Mouse (Mus musculus): ENCODE data around the gene Rab3gap2.

The Rab3gap2 gene

DNA sequence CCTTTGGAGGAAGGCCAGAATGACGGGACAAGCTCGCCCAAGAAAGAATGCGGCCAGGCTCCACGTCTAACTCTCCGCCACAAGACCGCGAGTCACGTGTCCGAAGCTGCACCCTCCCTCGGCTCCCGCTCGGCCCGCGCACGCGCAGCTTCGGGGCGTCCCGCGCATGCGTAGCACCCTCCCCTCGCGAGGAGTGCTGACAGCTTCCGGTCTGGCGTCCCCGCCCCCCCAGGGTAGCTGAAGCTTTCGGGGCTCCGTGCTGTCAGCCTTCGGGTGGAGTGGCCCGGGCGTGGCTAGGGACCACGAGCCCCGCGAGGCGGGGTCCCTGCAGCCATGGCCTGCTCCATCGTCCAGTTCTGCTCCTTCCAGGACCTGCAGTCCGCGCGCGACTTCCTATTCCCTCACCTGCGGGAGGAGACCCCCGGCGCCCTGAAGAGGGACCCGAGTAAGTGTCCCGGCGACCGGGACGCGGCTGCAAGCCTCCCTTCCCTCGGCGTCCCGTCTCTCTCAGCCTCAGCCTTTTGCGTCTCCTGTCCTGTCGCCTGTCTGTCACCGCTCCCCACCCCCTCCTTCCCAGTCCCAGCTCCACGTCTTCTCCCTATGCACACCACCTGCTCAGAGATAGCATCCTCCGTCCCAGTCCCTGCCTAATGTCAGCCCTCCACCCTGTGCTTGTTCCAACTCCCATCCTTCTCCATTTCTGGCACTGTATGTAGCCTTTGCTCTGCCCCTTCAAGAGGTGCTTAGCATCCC, at the start of gene Rab3gap2:
Gene Rab3gap2, plus strand, starts transcription at position 209 of the 753 bp plus-strand sequence.
- DNase-seq (ENCODE audit: low read depth, low spot score): peak; percentile 98

DNA sequence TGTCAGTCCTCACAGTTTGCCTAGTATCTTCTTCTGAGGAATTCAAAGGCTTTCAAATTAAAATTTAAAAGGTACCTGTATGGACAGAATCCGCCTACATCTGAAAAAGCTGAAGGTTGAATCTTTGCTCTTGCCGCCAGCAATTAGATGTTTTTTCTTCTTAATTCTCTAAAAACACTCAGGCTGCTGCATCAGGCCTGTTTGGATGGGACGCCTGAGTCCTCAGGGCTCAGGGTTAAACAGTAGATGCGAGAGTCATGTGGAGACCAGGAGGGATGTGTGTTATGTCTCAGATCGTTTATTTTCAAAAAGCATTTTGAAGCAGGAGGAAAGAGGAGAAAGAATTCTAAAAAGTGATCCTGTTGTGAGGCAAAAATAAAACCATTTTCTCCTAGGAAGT, 30.3 kb upstream of the Rab3gap2 start:
- no peak for DNase-seq (ENCODE audit: low read depth, low spot score)

DNA sequence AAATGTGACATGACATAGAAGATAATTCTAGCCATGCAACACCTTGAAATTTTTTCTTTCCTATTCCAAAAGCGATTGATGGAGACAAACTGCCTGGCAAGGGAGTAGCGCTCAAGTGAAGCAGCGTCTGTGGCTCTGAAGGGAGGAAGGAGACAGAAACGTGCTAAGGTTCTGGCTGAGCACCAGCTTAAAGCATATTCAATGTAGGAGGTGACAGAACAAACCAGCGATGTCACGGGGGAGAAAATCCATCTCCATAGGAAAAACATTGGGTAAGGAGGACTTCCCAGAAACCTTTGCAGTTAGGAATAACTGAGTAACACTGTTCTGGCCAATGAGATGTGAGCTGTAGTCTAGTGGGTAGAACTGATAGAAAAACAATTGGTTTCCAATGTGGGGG, 26.1 kb upstream of the Rab3gap2 start:
- peak; percentile 89 for DNase-seq (ENCODE audit: low read depth, low spot score)

DNA sequence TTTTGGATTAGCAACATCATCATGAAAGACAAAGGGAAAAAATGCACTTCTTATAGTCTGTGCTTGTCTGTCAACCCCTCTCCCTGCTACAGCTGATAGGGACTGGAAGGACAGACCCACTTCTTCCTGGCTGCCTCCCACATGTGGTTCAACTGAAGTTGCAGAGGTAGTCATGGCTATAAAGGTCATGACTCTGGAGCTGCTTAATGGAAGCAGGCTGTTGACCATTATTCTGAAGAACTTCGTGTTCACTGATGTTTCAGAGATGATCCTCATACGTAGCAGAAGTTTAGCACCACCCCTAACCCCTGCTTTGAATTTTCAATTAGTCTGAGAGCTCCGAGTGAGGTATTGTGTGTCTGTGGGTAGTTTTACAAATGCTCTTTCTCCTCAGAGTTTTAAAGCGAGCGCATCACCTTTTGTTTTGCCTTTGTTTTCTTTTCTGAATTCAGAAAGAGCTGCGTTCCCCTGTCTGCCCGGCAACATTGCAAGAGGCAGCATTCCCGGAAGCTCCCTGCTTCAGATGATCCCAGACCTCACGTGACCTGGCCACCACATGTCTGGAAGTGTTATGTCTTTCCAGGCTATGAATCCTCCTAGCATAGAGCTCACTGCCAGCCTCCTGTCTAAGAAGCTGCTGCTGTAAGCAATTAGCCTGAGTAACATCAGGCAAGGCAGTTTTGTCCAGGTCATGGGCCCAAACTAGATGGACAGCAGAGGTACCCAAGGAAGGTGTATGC, 20.2 kb upstream of the Rab3gap2 start:
- DNase-seq (ENCODE audit: low read depth, low spot score): peak; percentile 35

DNA sequence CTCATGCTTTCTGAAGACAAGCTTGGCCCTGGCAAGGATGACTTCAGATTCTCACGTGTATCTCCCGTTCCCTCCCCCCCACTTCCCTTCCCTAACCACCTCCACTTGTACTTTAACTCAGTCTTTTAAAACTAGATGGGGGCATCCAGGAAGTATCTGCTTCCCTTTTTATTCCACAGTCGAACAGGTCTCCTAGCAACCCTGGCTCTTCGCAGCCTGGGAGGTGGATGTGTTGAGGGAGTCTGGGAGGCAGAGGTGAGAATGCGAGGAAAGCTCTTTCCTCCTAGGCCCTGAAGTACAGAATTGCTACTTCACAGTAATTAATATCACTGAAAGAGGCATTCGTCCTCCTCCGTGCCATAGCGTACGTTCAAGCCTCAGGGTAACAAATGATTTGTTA, 18.4 kb upstream of the Rab3gap2 start:
- DNase-seq (ENCODE audit: low read depth, low spot score): peak; percentile 93

DNA sequence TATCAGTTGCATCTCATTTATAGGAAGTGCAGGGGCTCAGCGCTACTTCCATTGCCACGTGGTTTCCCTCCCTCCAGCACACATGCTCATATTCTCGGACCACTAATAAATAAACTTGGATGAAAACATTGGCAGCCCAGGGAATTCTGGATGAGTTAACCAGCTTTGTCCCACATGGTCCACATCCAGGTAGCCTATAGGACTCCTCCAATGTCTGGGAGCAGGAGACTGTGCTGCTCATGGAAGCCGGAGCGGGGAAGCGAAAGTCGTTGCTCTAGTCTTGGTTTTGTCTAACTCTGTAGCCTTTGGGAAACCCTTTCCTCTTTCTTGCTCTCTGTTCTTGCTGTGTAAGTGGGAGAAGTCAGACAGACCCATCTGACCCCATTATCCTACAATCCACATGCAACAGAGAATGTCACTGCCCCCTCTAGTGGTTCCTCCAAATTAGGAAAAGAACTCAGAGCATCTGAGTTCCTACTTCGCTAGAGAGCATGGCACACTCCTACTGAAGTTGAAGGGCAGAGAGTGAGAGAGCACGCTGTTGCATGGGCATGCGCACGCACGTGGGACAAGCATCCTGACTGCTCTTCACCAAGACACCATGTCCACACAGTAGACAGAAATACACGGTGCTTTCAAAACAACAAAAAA, 16.7 kb upstream of the Rab3gap2 start:
- DNase-seq (ENCODE audit: low read depth, low spot score): peak; percentile 78

DNA sequence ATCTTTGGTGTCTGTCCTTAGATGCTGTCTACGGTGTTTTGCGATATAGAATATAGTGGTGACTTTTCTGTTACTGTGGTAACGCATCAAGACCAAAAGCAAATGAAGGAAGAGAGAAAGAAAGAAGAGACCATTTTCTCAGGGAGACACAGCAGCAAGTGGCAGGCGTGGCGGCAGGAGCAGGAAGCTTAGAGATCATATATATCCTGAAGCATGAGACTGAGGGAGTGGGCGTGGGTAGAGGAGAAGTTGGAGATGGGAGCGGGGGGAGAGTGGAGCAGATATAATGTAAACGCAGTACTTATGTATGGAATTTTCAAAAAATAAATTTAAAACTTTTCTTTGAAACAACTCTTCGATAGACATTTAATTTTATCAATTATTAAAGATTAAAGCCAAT, 14.0 kb upstream of the Rab3gap2 start:
- peak; percentile 39 for DNase-seq (ENCODE audit: low read depth, low spot score)

DNA sequence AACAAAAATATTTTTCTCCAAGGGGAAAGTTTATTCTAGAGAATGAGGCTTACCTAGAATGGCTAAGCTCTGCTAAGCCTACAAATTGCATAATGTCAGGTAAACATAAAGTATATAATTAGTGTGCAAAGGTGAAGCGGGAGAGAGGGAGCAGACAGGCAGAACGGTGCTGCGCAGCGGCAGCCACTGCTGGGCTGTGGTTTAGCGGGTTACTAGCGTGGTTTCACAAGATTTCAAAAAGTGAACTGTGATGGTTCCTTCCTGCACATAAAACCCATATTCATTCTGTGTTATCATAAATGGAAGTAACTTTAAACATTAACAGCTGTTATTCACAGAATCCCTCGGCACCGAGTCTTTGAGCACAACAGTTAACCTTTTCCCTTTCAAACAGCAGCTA, 11.8 kb upstream of the Rab3gap2 start:
- no peak for DNase-seq (ENCODE audit: low read depth, low spot score)

DNA sequence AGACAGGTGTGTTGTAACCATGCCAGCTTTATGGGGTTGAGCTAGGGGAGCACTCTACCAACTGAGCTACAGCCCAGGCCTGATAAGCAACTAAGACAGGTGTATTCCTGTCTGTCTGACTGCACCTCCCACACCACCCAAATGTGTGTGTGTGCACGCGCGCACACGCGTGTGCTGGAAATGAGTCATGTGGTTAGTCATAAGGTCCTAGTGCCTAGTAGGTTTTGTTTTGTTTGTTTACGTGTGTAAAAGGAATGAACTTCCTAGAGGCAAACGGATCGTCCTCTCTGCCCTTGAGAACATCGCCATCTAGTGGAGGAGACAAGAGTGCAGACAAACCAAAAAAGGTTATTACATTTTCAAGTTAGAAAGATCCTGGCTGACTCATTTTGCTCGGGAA, 10.4 kb upstream of the Rab3gap2 start:
- DNase-seq (ENCODE audit: low read depth, low spot score): peak; percentile 85

DNA sequence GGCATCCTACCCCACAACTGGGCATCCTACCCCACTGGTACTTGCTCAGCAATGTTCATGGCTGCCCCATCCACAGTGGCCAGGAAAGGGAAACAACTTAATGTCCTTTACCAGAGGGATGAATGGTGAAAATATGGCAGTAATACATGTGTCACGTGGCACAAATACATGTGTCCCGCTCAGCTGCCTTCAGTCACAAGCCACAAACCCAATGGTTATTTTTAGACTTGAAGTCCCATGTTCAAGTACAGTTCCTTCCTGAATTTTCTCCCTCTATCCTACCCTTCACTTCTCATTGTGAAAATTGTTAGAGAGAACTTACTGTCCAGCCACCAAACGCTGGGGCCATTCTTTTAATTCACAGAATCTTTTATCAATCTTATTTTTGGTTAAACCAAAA, 7.6 kb upstream of the Rab3gap2 start:
- no peak for DNase-seq (ENCODE audit: low read depth, low spot score)

DNA sequence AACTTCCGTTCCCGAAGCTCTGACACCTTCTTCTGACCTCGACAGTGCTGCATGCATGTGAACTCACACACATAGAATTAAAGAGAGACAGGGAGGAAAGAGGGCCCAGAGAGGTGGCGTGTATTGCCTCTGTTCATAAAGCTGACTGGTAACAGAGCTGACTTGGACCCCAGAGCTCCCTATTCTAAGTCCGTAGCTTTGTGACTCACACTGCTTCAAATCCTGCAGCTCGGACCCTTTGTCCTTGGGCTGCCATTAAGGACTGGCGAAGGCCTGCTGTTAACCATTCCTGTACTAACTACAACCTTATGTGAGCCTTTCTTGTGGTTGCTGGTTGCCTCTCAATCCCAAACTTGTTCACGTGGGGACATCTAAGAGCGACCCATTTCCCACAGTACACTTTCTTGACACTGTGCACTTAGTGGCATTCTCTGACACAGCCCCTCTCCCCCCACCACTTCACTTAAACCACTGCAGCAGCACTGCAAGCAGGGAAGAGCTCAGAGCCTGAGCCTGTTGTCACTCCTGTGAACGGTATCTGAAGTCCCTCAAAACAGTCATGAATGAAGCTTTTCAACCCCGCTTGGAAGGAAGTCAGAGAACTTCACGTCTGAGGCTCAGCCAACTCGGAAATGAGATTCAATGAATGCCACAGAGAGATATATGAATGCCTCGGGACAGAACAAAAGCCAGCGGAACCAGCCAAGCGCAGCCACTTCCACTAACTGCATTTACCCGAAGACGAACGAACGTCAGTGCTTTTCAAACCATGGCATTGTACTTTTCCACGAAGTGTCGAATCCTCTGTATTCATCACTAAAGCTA, 3.1 kb upstream of the Rab3gap2 start:
- DNase-seq (ENCODE audit: low read depth, low spot score): peak; percentile 60

DNA sequence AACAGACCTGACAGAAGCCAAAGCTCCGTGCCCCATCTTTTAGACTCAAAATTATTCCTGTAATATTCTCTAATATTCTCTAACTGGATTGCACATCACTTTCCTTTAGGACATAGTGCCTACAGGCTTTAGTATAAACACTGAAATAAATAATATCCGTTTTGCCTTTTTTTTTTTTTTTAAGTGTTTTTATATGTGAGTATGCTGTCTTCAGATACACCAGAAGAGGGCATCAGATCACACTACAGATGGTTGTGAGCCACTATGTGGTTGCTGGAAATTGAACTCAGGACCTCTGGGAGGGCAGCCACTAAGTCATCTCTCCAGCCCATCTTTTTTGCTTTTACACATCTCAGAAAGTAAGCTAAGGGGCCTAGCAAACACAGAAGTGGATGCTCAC, 1.9 kb upstream of the Rab3gap2 start:
- DNase-seq (ENCODE audit: low read depth, low spot score): no peak

DNA sequence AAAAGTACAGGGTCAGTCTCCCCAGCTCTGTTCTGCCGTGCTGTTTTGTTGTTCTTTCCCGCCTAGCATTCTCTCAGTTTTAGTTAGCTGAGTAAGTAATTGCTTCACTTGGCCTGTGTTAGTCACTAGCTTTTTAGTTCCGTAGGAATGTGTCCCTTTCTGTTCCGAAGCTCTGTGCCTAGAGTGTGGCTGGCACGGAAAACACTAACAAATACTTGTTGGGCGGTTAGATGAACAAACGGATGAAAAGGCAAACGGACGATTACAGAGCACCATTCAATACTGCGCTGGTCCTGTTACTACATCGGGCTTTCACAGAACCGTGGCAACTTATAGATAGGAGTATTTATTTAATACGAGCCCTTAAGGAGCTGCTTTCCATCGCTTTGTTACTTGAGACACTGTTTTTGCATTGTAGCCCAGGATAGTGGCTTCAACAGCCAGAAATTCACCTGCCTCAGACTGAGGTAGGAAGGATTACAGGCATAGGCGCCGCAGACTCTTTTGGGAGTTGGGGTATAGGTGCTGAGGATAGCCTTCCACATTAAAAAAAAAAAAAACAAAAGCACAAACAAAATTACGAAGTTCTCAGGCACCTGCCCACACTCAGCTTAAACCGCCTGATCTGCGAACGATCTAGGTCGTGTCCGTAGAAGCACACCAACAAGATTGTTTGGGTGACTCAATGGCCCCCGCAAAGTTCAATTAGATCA, 565 bp upstream of the Rab3gap2 start:
- DNase-seq (ENCODE audit: low read depth, low spot score): peak; percentile 58

DNA sequence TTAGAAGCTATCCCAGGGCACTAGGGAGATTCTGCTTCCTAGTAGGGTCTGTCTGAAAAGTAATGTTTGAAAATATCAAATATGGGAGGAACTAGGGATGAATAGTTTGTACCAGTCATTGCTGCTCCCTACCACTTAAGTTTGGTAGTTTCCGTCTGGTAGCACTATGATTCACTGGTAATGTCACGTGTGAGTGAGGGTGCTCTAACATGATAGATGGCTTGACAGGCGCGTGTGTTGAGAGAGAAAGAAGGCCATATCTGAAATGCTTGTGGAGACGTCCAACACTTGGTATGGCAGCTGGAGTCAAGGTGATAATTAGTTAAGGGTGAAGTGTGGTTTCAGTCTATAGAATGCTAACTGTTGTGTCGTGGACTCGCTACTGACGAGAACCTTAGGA, 1.2 kb downstream of the Rab3gap2 start:
- peak; percentile 52 for DNase-seq (ENCODE audit: low read depth, low spot score)

DNA sequence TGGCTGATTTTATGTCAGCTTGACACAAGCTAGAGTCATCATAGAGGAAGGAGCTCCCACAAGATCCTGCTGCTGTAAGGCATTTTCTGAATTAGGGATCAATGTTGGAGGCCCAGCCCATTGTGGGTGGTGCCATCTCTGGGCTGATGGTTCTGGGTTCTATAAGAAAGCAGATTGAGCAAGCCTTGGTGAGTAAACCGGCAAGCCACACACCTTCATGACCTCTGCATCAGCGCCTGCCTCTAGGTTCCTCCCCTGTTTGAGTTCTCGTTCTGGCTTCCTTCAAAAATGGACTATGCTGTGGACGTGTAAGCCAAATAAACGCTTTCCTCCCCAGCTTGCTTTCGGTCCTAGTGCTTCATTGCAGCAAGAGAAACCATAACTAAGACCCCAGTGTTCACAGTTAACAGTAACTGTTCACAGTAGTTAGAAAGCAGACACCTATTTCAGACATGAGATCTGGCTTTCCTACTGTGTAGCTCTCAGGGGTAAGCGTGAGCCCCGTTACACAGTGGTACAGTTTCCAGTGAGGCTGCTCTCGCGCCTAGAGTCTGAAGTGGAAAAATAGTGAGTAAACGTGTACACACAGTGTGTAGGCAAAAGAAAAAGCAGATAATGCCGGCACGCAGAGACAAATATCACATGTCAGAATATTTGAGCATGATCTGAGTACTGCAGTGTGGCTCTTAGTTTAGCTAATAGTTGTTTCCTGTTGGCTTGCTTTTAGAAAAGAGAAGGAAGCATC, 4.1 kb downstream of the Rab3gap2 start:
- no peak for DNase-seq (ENCODE audit: low read depth, low spot score)

DNA sequence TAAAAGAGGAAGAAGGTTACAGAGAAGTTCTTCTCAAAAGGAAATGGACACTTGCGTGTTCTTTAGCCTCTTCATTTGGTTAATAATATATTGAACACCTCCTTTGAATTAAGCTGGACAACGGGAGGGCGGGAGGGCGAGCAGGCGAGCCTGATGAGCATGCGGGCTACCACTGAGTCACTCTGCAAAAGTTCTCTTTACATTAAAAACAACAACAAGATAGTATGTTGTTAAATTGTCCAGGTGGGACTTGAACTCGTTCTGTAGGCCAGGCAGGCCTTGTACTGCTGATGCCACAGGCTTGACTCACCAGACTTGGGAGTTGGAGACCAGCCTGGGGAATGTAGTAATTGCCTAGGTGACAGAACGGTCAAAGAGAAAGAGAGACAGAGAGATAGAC, 4.8 kb downstream of the Rab3gap2 start:
- DNase-seq (ENCODE audit: low read depth, low spot score): no peak

DNA sequence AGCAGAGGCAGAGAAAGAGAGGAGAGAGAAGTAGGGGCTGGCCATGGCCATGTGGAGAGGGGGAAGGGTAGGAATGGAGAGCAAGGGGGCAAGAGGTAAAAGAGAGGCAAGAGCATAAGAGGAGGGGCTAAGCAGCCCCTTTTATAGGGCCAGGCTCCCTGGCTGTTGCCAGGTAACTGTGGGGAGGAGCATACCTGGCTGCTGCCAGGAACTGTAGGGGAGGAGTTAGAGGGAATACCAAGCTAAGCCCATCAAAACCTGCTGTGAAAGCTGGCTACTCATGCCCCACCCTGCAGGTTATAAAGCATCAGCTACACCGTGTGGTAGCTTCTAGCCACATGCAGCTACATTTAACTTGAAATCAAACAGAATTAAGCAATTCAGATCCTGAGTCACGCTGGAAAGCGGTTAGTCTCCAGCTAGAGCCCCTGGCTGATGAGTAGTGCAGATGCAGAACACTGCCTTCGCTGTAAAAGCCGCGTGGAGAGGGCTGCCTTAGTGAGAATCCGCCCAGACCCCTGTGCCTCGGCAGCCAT, 5.8 kb downstream of the Rab3gap2 start:
- DNase-seq (ENCODE audit: low read depth, low spot score): peak; percentile 71

DNA sequence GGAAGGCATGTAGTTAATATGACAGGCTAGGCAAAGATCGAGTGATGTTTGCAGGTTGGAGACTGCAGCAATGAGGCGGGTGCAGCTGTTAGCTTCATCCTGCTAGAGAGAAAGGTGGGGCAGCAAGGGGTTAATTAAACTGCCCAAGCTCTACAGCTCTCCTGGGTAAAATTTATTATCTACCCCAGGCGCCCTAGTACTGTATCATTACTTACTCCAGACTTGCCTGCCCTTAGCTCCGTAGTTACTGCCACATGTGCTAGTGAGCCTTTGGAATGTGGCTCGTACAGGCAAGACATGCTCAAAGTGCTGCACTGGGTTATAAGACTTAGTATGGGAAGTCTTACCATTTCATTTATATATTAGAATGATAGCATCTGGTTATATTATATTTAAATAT, 12.4 kb downstream of the Rab3gap2 start:
- no peak for DNase-seq (ENCODE audit: low read depth, low spot score)

DNA sequence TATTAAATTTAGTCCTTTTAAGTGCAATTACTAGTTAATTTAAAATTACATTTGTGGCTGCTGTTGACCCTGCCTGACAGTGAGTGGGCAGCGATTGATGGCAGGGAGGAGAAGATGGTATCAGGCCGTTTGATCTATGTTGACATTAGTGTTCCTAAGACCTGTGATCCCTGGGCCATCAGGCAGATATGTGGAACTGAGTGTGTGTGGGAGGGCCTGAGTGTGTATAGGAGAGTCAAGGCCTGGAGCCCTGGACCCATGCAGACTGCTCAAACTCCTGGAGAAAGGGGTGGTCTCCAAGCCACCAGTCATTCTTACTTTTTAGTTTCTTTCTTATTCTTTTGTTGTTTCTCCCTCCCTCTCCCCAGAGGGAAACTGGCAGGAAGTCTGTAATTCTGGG, 12.8 kb downstream of the Rab3gap2 start:
- DNase-seq (ENCODE audit: low read depth, low spot score): no peak

DNA sequence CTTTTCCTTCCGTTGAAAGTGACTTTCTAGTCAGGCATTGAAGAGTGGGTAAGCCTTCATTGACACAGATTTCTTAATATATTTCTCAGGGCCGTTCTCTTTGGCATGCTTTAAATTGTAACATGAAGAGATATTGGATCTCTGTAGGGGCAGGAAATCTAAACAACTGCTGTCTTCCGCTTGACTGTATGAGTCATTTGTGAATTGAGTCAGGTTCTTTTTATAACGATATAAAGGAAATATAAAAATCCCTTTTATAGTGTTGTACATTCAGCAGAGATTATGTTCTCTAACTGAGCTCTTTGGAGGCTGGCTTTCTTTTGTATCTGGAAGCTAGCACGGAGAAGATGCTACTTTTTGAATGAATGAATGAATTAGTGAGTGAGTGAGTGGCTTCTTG, 14.0 kb downstream of the Rab3gap2 start:
- peak; percentile 63 for DNase-seq (ENCODE audit: low read depth, low spot score)
